Mouse (Mus musculus) B cell, adult (primary cell): ENCODE results near the gene Tut1. TPM values are rescaled to one million over a fixed set of nuclear protein-coding genes. Genes with fewer than 3 reads are reported as not detected.

Experiments used
- total RNA-seq: library from RNA; stranded (reverse); gene quantifications from 4 replicates; pipeline ENCODE4 v1.2.4, GENCODE M21; 2023; ENCODE audit not compliant: inconsistent age

Tut1 gene
- total RNA-seq, result 41.4 to 46.3 TPM (median 43.1 TPM) in 4 replicates

GRCm38 (mm10) chr19:8953135-8954039 is at the start of gene Tut1:
Tut1 (plus strand) TSS chr19:8953847.

GRCm38 (mm10) chr19:8920073-8920736 is 33.4 kb upstream of the Tut1 start, which contains the start of gene B3gat3:
B3gat3 (plus strand) TSS chr19:8920374.

GRCm38 (mm10) chr19:8929224-8930088 is 24.2 kb upstream of the Tut1 start, which contains the start of the genes Rom1 and Eml3:
Rom1 (minus strand) TSS chr19:8929356.
Eml3 (plus strand) TSS chr19:8929552.

GRCm38 (mm10) chr19:8941515-8942217 is 12.0 kb upstream of the Tut1 start, which contains the start of gene Mta2:
Mta2 (plus strand) TSS chr19:8941875.

GRCm38 (mm10) chr19:8966590-8967372 is 13.1 kb downstream of the Tut1 start, which contains the start of gene Eef1g:
Eef1g (plus strand) TSS chr19:8967041.

GRCm38 (mm10) chr19:8989066-8989566 is 35.5 kb downstream of the Tut1 start, which contains the start of gene Ahnak:
Ahnak (plus strand) TSS chr19:8989284.

Other genes starting within 250 kb of the Tut1 start
- 215 to 230 TPM (median 221 TPM) in 4 replicates for gene Slc3a2, start 230.5 kb upstream of the Tut1 start, total RNA-seq
- 66.4 to 86.6 TPM (median 70.6 TPM) in 4 replicates for gene Wdr74, start 218.0 kb upstream of the Tut1 start, total RNA-seq
- gene 1700092M07Rik, start 213.1 kb upstream of the Tut1 start, total RNA-seq, result 4.2 to 4.8 TPM (median 4.5 TPM) in 4 replicates
- 209 to 258 TPM (median 241 TPM) in 4 replicates for gene Stx5a, start 212.4 kb upstream of the Tut1 start, total RNA-seq
- gene Nxf1, start 196.8 kb upstream of the Tut1 start, total RNA-seq, result 374 to 413 TPM (median 398 TPM) in 4 replicates
- 28.8 to 38.3 TPM (median 33.5 TPM) in 4 replicates for gene Tmem223, start 182.9 kb upstream of the Tut1 start, total RNA-seq
- gene Tmem179b, start 179.4 kb upstream of the Tut1 start, total RNA-seq, result 70.3 to 85.2 TPM (median 76.3 TPM) in 4 replicates
- 18.7 to 25.0 TPM (median 24.5 TPM) in 4 replicates for gene Taf6l, start 167.4 kb upstream of the Tut1 start, total RNA-seq
- gene Polr2g, start 155.3 kb upstream of the Tut1 start, total RNA-seq, result 59.9 to 73.9 TPM (median 64.1 TPM) in 4 replicates
- 1.1 to 2.0 TPM (median 1.6 TPM) in 4 replicates for gene Zbtb3, start 151.3 kb upstream of the Tut1 start, total RNA-seq
- gene Ttc9c, start 134.5 kb upstream of the Tut1 start, total RNA-seq, result 29.7 to 34.2 TPM (median 31.8 TPM) in 4 replicates
- 114 to 120 TPM (median 118 TPM) in 4 replicates for gene Hnrnpul2, start 133.8 kb upstream of the Tut1 start, total RNA-seq
- gene AC129217.1, start 124.1 kb upstream of the Tut1 start, total RNA-seq, result 9.1 to 16.6 TPM (median 9.7 TPM) in 4 replicates
- 46.7 to 50.3 TPM (median 48.0 TPM) in 4 replicates for gene Bscl2, start 116.4 kb upstream of the Tut1 start, total RNA-seq
- not detected in 4 replicates for gene Gng3, start 114.7 kb upstream of the Tut1 start, total RNA-seq
- gene Lrrn4cl, start 103.1 kb upstream of the Tut1 start, total RNA-seq, result 0.54 to 0.93 TPM (median 0.74 TPM) in 4 replicates
- gene Ubxn1, start 82.4 kb upstream of the Tut1 start, total RNA-seq, result 131 to 153 TPM (median 146 TPM) in 4 replicates
- gene Uqcc3, start 72.9 kb upstream of the Tut1 start, total RNA-seq, result 20.4 to 22.0 TPM (median 20.8 TPM) in 4 replicates
- gene Lbhd1, start 70.1 kb upstream of the Tut1 start, total RNA-seq, result 5.8 to 25.1 TPM (median 14.5 TPM) in 4 replicates
- gene Gm49403, start 69.9 kb upstream of the Tut1 start, total RNA-seq, result not detected in 4 replicates
- 37.3 to 46.2 TPM (median 41.3 TPM) in 4 replicates for gene 1810009A15Rik, start 65.0 kb upstream of the Tut1 start, total RNA-seq
- 3.4 to 6.4 TPM in 2 of 4 replicates, not detected in the others for gene Gm49416, start 64.9 kb upstream of the Tut1 start, total RNA-seq
- gene Ints5, start 60.8 kb upstream of the Tut1 start, total RNA-seq, result 17.3 to 21.1 TPM (median 20.2 TPM) in 4 replicates
- gene Ganab, start 55.8 kb upstream of the Tut1 start, total RNA-seq, result 154 to 162 TPM (median 156 TPM) in 4 replicates
- 64.7 to 70.7 TPM (median 65.6 TPM) in 4 replicates for gene B3gat3, start 33.5 kb upstream of the Tut1 start, total RNA-seq
- gene Rom1, start 24.5 kb upstream of the Tut1 start, total RNA-seq, result 3.7 to 4.9 TPM (median 4.3 TPM) in 4 replicates
- gene Eml3, start 24.3 kb upstream of the Tut1 start, total RNA-seq, result 81.6 to 99.9 TPM (median 83.4 TPM) in 4 replicates
- gene Mta2, start 12.0 kb upstream of the Tut1 start, total RNA-seq, result 194 to 213 TPM (median 202 TPM) in 4 replicates
- gene Eef1g, start 13.2 kb downstream of the Tut1 start, total RNA-seq, result 498 to 534 TPM (median 511 TPM) in 4 replicates
- gene Ahnak, start 35.4 kb downstream of the Tut1 start, total RNA-seq, result 110 to 155 TPM (median 141 TPM) in 4 replicates
- not detected in 4 replicates for gene Scgb1a1, start 134.1 kb downstream of the Tut1 start, total RNA-seq
- gene Asrgl1, start 181.8 kb downstream of the Tut1 start, total RNA-seq, result 22.6 to 36.7 TPM (median 30.9 TPM) in 4 replicates